Comparison of ENCODE assay signal across 8 mouse cellular contexts in the genomic region with DNA sequence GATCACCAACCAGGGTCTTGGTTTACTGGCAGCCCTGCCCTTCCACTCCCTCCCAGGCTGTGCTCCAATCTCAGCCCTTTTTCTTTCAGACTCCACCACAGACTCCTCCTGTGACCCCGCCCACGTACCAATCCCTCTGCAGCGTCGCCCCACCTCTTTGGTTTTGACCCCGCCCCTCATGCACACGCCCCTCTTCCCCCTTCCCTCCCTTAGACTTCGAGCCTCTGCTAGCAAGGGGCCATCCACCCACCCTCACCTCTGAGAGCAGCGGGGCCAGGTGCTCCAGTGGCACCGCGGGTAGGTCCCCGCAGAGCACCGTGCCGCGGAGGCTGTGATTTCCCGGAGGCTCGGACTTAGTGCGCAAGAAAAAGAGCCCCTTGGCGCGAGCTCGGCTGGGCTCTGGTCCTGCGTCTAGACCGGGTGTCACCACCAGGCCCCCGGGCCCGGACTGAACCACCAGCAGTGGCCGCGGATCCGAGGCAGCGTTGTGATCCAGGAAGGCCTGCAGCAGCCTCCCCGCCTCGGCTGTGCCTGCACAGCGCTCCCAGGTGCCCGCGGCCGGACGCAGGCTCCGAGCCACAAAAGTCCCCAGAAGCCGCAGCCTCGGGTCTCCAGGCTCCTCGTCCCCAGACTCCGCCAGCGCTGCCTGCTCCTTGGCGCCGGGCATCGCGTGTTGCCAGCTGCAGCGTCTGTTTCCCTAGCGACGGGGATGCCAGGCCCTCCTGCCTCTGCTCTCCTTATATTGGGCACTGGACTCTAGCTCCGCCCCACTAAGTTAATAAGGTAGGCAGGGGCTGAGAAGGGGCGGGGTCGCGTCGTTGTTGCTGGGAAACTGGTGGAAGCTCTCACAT. TPM values are rescaled to one million over a fixed set of nuclear protein-coding genes. Genes with fewer than 3 reads are reported as not detected.
DNase-seq lines count a peak whose midpoint lies in the region; ATAC-seq and TF ChIP-seq lines count a peak whose summit lies in the region.

A gene (minus strand): TSS at position 751 of the 851 bp plus-strand sequence.

- H3K4me3 ChIP-seq in E14TG2a.4 (replicated peaks; ENCODE audit: low read length), result peak within 1 kb of the TSS; percentile 92
- H3K4me3 ChIP-seq in forebrain, embryonic 15.5 days, result peak within 1 kb of the TSS; percentile 61
- H3K4me3 ChIP-seq in heart, embryonic 16.5 days (ENCODE audit: low read length), result peak within 1 kb of the TSS; percentile 61

- no peaks in the 10 kb centered on the region for H3K27me3 ChIP-seq in E14TG2a.4 (ENCODE audit: insufficient read depth, low read length)
- no peaks in the 10 kb centered on the region for H3K27me3 ChIP-seq in forebrain, embryonic 15.5 days
- H3K27me3 ChIP-seq in heart, embryonic 16.5 days (ENCODE audit: control insufficient read depth, insufficient read depth, low read length), result peaks cover 24% of the 10 kb centered on the region

- no peak for TF ChIP-seq CTCF in E14TG2a.4 (conservative IDR thresholded peaks at IDR 0.05; ENCODE audit: low read length)

- peaks cover 7% of the 10 kb centered on the region for H3K4me1 ChIP-seq in E14TG2a.4 (replicated peaks; ENCODE audit: low read depth, low read length)
- H3K4me1 ChIP-seq in forebrain, embryonic 15.5 days, result peaks cover 8% of the 10 kb centered on the region; the same call in 1 of the 2 replicates
- peaks cover 9% of the 10 kb centered on the region; the same call in 1 of the 2 replicates for H3K4me1 ChIP-seq in heart, embryonic 16.5 days (ENCODE audit: control insufficient read depth, insufficient read depth, low read length)

- H3K9me3 ChIP-seq in E14TG2a.4 (ENCODE audit: low read length), result no peaks in the 10 kb centered on the region
- H3K9me3 ChIP-seq in forebrain, embryonic 15.5 days, result no peaks in the 10 kb centered on the region
- H3K9me3 ChIP-seq in heart, embryonic 16.5 days (replicated peaks; ENCODE audit: control insufficient read depth, low read length), result peaks cover under 1% of the 10 kb centered on the region; the same call in 1 of the 2 replicates

- peak; percentile 31 for DNase-seq in cerebellum, adult 11-12 months
- DNase-seq in kidney, postnatal 14 days, result peak; percentile 84
- DNase-seq in liver, result peak; percentile 55
- DNase-seq in neural tube, embryonic 10.5 days (ENCODE audit: extremely low spot score, low spot score), result peak; percentile 69
- peak; percentile 86 for DNase-seq in testis, postnatal 14 days (ENCODE audit: low spot score)

- under 1% methylated on average over 53 of the region's 53 CpGs for WGBS in forebrain, embryonic 15.5 days
- WGBS in heart, embryonic 16.5 days, result under 1% methylated on average over 53 of the region's 53 CpGs

- peak within 1 kb of the TSS; percentile 83 for H3K4me2 ChIP-seq in forebrain, embryonic 15.5 days (replicated peaks)
- H3K4me2 ChIP-seq in heart, embryonic 16.5 days (ENCODE audit: low read depth, low read length), result peak within 1 kb of the TSS; percentile 97

- peak; percentile 99 for ATAC-seq in forebrain, embryonic 15.5 days (replicated peaks)
- ATAC-seq in heart, embryonic 16.5 days (replicated peaks; ENCODE audit: extremely low read depth, insufficient read depth, low FRiP score), result peak; percentile 84

- H3K27ac ChIP-seq in forebrain, embryonic 15.5 days (replicated peaks), result peak within 1 kb of the TSS; percentile 76
- H3K27ac ChIP-seq in heart, embryonic 16.5 days (ENCODE audit: low read length), result no peak within 1 kb of the TSS

- no peaks in the 10 kb centered on the region for H3K36me3 ChIP-seq in E14TG2a.4 (ENCODE audit: insufficient read depth, low read length)
- no peaks in the 10 kb centered on the region for H3K36me3 ChIP-seq in forebrain, embryonic 15.5 days
- H3K36me3 ChIP-seq in heart, embryonic 16.5 days (ENCODE audit: control insufficient read depth, insufficient read depth), result no peaks in the 10 kb centered on the region

- peak within 1 kb of the TSS; percentile 56 for H3K9ac ChIP-seq in forebrain, embryonic 15.5 days (replicated peaks)
- peak within 1 kb of the TSS; percentile 61 for H3K9ac ChIP-seq in heart, embryonic 16.5 days (ENCODE audit: low read length)

RNA-seq across cellular contexts. Expression of the gene that starts here (rescaled TPM):
- polyA plus RNA-seq in forebrain, embryonic 15.5 days (2015; fragmentation: Nextera tagmentation; extraction: Ambion mirVana), result 1.2 and 1.4 TPM in 2 replicates
- polyA plus RNA-seq in heart, embryonic 16.5 days (2015; fragmentation: Nextera tagmentation; extraction: Ambion mirVana), result 0.19 and 0.38 TPM in 2 replicates

Comparison
In these comparisons a context has a peak if more than half of its experiments do, and no peak if none do; other contexts are left out.
1. Peak in ATAC-seq, H3K4me3 ChIP-seq, H3K9ac ChIP-seq and H3K4me2 ChIP-seq in heart, embryonic 16.5 days; RNA of the gene not detected or under 1 TPM.
2. DNase-seq: peak in every context shown above with its lines; median percentile 86 in testis, postnatal 14 days; 84 in kidney, postnatal 14 days; 69 in neural tube, embryonic 10.5 days; 55 in liver; 31 in cerebellum, adult 11-12 months.